In genomic region chr1:81316403-81316994, GRCm38 (mm10) we compare ENCODE assay signal across 9 mouse cellular contexts.
DNase-seq lines count a peak whose midpoint lies in the region; ATAC-seq and TF ChIP-seq lines count a peak whose summit lies in the region.
"Had no signal": no experiment of that assay in that cellular context is flagged by ENCODE, and none has a peak within 500 bp of the region (broad histone marks: within the 10 kb centered on the region; RNA-seq: fewer than 3 reads in every experiment).

No protein-coding gene starts in this region.

- intact Hi-C loops in heart, adult 2 months (cut with DNase I): loop anchor here (1.0 to 5.0 kb wide), 2 partner anchors 978 to 1116 kb away; no protein-coding TSS in a partner anchor
- intact Hi-C loops in left cerebral cortex, postnatal 25 days (cut with DNase I): loop anchor here (1.0 to 10.0 kb wide), 5 partner anchors 201 to 1328 kb away; no protein-coding TSS in a partner anchor

- no peak overlapping the region for H3K9ac ChIP-seq in heart, adult 2 months (ENCODE audit: low read depth, low read length)
- H3K9ac ChIP-seq in heart, embryonic 12.5 days: no peak overlapping the region
- H3K9ac ChIP-seq in intestine, embryonic 16.5 days (ENCODE audit: low read depth, low read length): no peak overlapping the region
- H3K9ac ChIP-seq in midbrain, embryonic 14.5 days (replicated peaks; ENCODE audit: low read length): no peak overlapping the region
- H3K9ac ChIP-seq in stomach, embryonic 16.5 days (ENCODE audit: low read length): no peak overlapping the region

- no peaks in the 10 kb centered on the region for H3K36me3 ChIP-seq in heart, adult 2 months (ENCODE audit: control insufficient read depth, insufficient read depth, low read length)
- no peaks in the 10 kb centered on the region for H3K36me3 ChIP-seq in heart, embryonic 12.5 days
- H3K36me3 ChIP-seq in intestine, embryonic 16.5 days (ENCODE audit: control insufficient read depth, insufficient read depth, low read length): no peaks in the 10 kb centered on the region
- no peaks in the 10 kb centered on the region for H3K36me3 ChIP-seq in midbrain, embryonic 14.5 days (ENCODE audit: control insufficient read depth, insufficient read depth, low read length)
- H3K36me3 ChIP-seq in stomach, embryonic 16.5 days (ENCODE audit: control insufficient read depth, insufficient read depth, low read length): no peaks in the 10 kb centered on the region

- no peaks in the 10 kb centered on the region for H3K9me3 ChIP-seq in heart, embryonic 12.5 days (replicated peaks)
- no peaks in the 10 kb centered on the region for H3K9me3 ChIP-seq in intestine, embryonic 16.5 days (ENCODE audit: control insufficient read depth, low read length)
- no peaks in the 10 kb centered on the region for H3K9me3 ChIP-seq in midbrain, embryonic 14.5 days (ENCODE audit: control insufficient read depth, low read length)
- no peaks in the 10 kb centered on the region for H3K9me3 ChIP-seq in stomach, embryonic 16.5 days (replicated peaks; ENCODE audit: control insufficient read depth, low read length)

- no peak overlapping the region for H3K4me3 ChIP-seq in heart, adult 2 months
- H3K4me3 ChIP-seq in heart, embryonic 12.5 days: no peak overlapping the region
- H3K4me3 ChIP-seq in cerebellum, adult 2 months (replicated peaks; ENCODE audit: insufficient read depth, low read depth, low read length): no peak overlapping the region
- no peak overlapping the region for H3K4me3 ChIP-seq in intestine, embryonic 16.5 days (ENCODE audit: low read length)
- H3K4me3 ChIP-seq in midbrain, embryonic 14.5 days (replicated peaks; ENCODE audit: low read depth, low read length): no peak overlapping the region
- no peak overlapping the region for H3K4me3 ChIP-seq in stomach, embryonic 16.5 days (replicated peaks; ENCODE audit: low read length)
- H3K4me3 ChIP-seq: myocyte had no signal

- H3K4me1 ChIP-seq in heart, adult 2 months (ENCODE audit: control insufficient read depth, insufficient read depth, low read length): no peaks in the 10 kb centered on the region
- H3K4me1 ChIP-seq in heart, embryonic 12.5 days (replicated peaks): no peaks in the 10 kb centered on the region
- no peaks in the 10 kb centered on the region for H3K4me1 ChIP-seq in cerebellum, adult 2 months (ENCODE audit: control insufficient read depth, insufficient read depth, low read length)
- no peaks in the 10 kb centered on the region for H3K4me1 ChIP-seq in intestine, embryonic 16.5 days (ENCODE audit: control insufficient read depth, insufficient read depth, low read length)
- peaks cover 6% of the 10 kb centered on the region; the same call in 1 of the 2 replicates for H3K4me1 ChIP-seq in midbrain, embryonic 14.5 days (ENCODE audit: control insufficient read depth, insufficient read depth, low read length)
- no peaks in the 10 kb centered on the region for H3K4me1 ChIP-seq in stomach, embryonic 16.5 days (ENCODE audit: control insufficient read depth, insufficient read depth, low read length)

- WGBS in heart, adult 2 months: 58% methylated on average over 9 of the region's 9 CpGs
- WGBS in heart, embryonic 12.5 days: 57% methylated on average over 9 of the region's 9 CpGs
- 50% methylated on average over 9 of the region's 9 CpGs for WGBS in cerebellum, adult 2 months
- WGBS in intestine, embryonic 16.5 days: 48% methylated on average over 9 of the region's 9 CpGs
- 61% methylated on average over 9 of the region's 9 CpGs for WGBS in midbrain, embryonic 14.5 days
- WGBS in stomach, embryonic 16.5 days: 47% methylated on average over 9 of the region's 9 CpGs

- peak; percentile 38 to 62 for DNase-seq in heart, adult 2 months
- DNase-seq in cerebellum, adult 2 months: peak; percentile 61 to 74
- DNase-seq in frontal cortex, adult 2 months (ENCODE audit: extremely low spot score in 1 of 2, low spot score in 1 of 2): peak; percentile 36 to 89
- peak; percentile 74 to 86 for DNase-seq in left cerebral cortex, postnatal 25 days (ENCODE audit: low spot score in 2 of 2)
- DNase-seq in midbrain, embryonic 14.5 days: peak; percentile 92

- TF ChIP-seq POLR2A in heart, adult 2 months (IDR thresholded peaks at IDR 0.05; ENCODE audit: insufficient read depth, low read depth, low read length): no peak
- TF ChIP-seq POLR2A in cerebellum, adult 2 months (IDR thresholded peaks at IDR 0.05; ENCODE audit: borderline replicate concordance, insufficient read depth, low read length): no peak

- H3K4me2 ChIP-seq in heart, embryonic 12.5 days: no peak overlapping the region
- H3K4me2 ChIP-seq in intestine, embryonic 16.5 days (ENCODE audit: low read depth, low read length): no peak overlapping the region
- no peak overlapping the region for H3K4me2 ChIP-seq in midbrain, embryonic 14.5 days (ENCODE audit: low read length)
- H3K4me2 ChIP-seq in stomach, embryonic 16.5 days (ENCODE audit: low read depth, low read length): no peak overlapping the region

- ATAC-seq in heart, embryonic 12.5 days (ENCODE audit: insufficient number of reproducible peaks, low FRiP score): no peak; the same call in 1 of the 2 replicates
- ATAC-seq in intestine, embryonic 16.5 days: peak; percentile 44; the same call in 1 of the 2 replicates
- peak; percentile 24; the same call in 1 of the 2 replicates for ATAC-seq in midbrain, embryonic 14.5 days (ENCODE audit: low FRiP score, low TSS enrichment)
- peak; percentile 21; the same call in 1 of the 2 replicates for ATAC-seq in stomach, embryonic 16.5 days (ENCODE audit: insufficient read depth, low FRiP score)

- H3K79me2 ChIP-seq in heart, adult 2 months (replicated peaks; ENCODE audit: control insufficient read depth, insufficient read depth, low read length): no peaks in the 10 kb centered on the region

- no peak overlapping the region for H3K27ac ChIP-seq in heart, adult 2 months
- no peak overlapping the region for H3K27ac ChIP-seq in heart, embryonic 12.5 days (ENCODE audit: poor library complexity, severe bottlenecking)
- H3K27ac ChIP-seq in cerebellum, adult 2 months (ENCODE audit: insufficient read depth, low read length): no peak overlapping the region
- no peak overlapping the region for H3K27ac ChIP-seq in intestine, embryonic 16.5 days (ENCODE audit: low read length)
- no peak overlapping the region for H3K27ac ChIP-seq in midbrain, embryonic 14.5 days (replicated peaks; ENCODE audit: low read depth, low read length)
- H3K27ac ChIP-seq in stomach, embryonic 16.5 days (ENCODE audit: low read length): no peak overlapping the region

- TF ChIP-seq EP300 in heart, adult 2 months (IDR thresholded peaks at IDR 0.05; ENCODE audit: insufficient read depth, low read depth, low read length): no peak

- no peaks in the 10 kb centered on the region for H3K27me3 ChIP-seq in heart, adult 2 months (ENCODE audit: control insufficient read depth, insufficient read depth, low read length)
- H3K27me3 ChIP-seq in heart, embryonic 12.5 days (replicated peaks): no peaks in the 10 kb centered on the region
- no peaks in the 10 kb centered on the region for H3K27me3 ChIP-seq in cerebellum, adult 2 months (ENCODE audit: control insufficient read depth, insufficient read depth, low read length)
- H3K27me3 ChIP-seq in intestine, embryonic 16.5 days (replicated peaks; ENCODE audit: control insufficient read depth, insufficient read depth, low read length): no peaks in the 10 kb centered on the region
- H3K27me3 ChIP-seq in midbrain, embryonic 14.5 days (ENCODE audit: control insufficient read depth, insufficient read depth, low read length): no peaks in the 10 kb centered on the region
- no peaks in the 10 kb centered on the region for H3K27me3 ChIP-seq in stomach, embryonic 16.5 days (ENCODE audit: control insufficient read depth, insufficient read depth, low read length)

- peak; percentile 89 for TF ChIP-seq CTCF in heart, adult 2 months (IDR thresholded peaks at IDR 0.05)
- peak; percentile 76 for TF ChIP-seq CTCF in cerebellum, adult 2 months (IDR thresholded peaks at IDR 0.05; ENCODE audit: borderline replicate concordance, insufficient read depth, low read depth, low read length)
